Mouse (Mus musculus) 3134 (cell line): Measurements from ENCODE around the gene Top2b.
A peak's percentile ranks its signal among the peaks of the same experiment; 100 is the strongest.

Experiments used
- DNase-seq: peaks from one replicate; pipeline ENCODE4 v3.0.0-alpha.2; 2011; ENCODE audit warnings: low spot score; ENCODE audit not compliant: insufficient read length; ENCODE audit errors: extremely low read depth

Top2b gene

DNA sequence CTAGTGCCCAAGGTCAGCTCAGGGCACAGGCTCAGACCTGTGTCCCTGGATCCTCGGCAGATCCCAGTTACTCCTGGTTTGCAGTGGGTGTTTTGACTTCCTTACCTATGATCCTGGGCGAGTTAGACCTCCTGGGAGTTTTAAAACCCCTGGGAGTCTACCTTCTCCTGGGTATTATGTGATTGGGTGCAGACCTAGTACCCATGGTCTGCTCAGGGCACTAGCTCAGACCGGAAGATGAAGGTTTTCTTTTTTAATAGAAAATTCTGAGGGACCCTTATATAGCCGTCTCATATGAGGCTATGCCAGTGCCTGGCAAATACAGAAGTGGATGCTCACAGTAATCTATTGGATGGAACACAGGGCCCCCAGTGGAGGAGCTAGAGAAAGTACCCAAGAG lies 40.2 kb downstream of the Top2b start:
- DNase-seq: no peak

DNA sequence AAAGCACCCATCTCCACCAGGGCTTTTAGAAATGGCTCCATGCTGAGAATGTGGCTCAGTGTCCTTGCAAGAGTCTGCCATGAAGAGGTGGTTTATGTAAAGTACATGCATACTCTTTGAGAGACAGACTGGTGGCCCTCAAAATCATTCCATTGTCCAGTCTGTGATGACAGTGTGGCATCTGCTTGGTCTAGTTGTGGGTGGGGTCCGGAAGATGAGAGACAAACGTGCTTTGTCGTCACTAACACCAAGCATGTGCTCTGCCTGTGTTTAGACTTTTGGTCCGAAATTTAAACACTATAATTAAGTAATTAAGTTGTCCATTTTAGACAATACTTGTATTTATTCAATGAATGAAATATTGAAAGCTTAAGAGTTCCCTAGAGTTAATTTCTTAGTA lies 49.2 kb downstream of the Top2b start:
- DNase-seq: no peak

DNA sequence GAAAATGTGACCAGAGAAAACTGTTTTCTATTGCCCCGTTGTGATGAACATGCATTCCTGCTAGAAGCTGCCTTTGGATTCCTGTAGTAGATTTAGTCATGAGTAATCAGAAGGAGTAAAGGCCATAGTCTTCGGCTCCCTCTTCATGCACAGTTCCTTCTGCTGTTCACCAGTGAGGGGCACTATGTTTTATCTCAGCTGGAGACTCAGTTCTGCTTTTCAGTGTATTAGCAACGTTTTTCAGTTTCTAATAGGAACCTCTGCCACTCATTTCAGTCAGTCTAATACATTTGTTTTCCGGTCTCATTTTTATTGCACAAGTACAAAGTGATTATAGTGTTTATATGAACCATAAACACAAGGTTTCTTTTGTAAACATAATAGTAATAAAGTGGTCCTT lies 62.6 kb downstream of the Top2b start:
- DNase-seq: no peak

DNA sequence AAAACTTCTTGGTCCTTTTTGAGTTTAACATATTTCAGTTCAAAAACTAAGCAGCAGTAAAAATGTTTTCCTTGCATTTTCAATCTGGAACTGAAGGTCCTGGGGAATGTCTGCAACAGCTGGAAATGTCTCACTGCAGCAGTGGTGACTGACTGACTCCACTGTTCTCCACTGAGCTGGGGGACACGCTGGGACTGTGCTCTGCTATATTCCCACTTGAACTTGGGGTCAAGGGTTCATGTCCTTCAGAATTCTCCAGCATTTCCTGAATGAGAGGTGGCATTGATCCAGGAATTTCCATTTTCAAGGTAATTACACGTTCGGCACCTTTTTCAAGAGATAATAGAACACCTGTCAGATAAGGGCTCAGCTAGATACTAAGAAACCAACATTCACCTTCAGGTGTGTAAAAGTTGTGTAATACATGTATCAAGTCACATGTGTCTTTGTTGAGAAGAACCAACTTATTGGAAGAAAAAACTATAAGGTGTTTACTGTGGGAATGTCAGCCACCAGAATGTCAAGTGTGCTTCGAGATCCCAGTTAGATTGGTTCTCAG lies 67.0 kb downstream of the Top2b start:
- no peak for DNase-seq

DNA sequence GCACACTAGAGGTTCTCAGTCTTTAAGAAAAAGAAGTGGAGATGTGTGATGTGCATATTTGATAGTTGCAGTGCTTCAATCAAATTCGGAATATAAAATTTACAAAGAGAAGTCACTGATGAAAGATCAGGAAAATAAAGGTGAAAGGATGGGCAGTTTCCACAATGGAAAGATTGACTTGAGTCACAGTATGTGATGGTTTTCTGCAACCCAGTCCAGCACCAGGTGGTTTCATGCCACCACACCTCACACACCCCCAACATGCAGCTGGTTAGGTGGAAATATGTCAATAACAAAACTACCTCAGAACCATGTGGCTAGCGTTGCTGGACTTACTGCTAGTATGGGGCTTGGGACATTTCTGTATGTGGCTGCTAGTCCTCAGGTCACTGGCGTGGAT lies 67.6 kb downstream of the Top2b start:
- no peak for DNase-seq

DNA sequence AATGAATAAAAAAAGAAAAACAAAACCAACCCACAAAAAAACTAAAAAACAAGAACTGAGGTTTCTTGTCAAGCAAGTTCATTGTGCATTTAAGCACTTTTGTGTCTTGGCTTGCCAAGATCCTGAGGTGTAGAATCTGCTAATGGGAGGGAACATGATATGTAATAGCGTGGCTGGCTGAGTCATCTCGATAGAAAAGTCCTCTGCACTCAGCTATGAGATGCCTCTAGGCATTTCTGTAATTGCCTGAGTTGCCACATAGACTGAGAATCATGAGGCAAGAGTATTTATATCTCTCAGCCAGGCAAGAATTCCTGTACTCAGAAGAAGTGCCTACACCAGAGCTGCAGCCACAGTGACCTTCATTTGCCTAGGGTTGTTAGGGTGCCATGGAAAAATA lies 68.2 kb downstream of the Top2b start:
- DNase-seq: peak; percentile 45

DNA sequence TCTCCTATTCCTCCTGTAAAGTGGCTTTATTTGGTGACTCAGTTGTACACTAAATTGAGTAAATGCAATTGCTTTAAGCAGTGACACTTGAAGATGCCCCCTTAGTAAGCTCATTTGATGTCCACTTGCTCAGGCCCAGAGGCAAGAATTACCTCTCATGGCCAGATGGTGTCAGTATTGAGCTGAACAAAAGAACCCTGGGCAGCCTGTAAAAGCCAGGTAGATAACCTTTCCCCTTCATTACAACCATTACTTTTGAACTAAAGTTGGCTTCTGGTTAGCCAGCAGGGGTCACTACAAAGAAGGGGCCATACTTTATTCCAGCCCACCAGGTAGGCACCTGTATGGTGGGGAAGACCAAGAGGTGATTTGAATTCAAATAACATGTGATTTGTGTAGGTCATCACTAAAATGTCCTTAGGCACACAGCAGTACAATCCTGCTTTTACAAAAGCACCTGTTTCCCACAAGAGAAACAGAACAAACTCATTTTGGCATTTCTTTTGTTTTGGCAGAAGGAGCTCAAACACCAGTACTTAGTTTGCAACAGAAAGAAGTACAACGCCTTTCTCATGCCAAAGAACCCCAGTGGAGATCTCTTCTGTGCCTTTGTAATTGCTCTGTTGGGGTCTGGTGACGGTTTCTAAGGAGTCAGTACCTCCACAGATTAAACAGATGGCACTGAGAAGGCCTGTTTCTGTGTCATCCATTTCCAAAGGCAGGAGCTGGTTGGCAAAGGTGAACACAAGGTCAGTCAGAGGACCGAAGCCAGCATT lies 69.6 kb downstream of the Top2b start:
- peak; percentile 14 for DNase-seq

DNA sequence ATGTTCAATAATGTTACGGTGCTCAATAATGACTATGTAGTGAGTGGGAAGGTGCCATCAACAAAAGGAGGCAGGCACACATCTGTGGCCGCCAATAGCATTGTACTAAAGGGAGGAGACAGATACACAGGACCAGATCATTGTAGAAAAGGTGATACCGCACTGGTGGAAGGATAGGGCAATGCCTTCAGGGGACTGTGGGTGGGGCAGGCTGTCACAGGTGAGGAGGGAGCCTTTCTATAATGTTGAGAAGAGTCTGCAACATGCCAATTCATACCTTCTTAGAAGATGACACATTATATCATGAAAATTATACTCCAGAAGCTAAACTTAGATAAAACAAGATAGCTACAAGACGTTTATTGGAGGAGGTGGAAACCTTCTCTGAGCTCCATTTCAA lies 72.4 kb downstream of the Top2b start:
- no peak for DNase-seq

DNA sequence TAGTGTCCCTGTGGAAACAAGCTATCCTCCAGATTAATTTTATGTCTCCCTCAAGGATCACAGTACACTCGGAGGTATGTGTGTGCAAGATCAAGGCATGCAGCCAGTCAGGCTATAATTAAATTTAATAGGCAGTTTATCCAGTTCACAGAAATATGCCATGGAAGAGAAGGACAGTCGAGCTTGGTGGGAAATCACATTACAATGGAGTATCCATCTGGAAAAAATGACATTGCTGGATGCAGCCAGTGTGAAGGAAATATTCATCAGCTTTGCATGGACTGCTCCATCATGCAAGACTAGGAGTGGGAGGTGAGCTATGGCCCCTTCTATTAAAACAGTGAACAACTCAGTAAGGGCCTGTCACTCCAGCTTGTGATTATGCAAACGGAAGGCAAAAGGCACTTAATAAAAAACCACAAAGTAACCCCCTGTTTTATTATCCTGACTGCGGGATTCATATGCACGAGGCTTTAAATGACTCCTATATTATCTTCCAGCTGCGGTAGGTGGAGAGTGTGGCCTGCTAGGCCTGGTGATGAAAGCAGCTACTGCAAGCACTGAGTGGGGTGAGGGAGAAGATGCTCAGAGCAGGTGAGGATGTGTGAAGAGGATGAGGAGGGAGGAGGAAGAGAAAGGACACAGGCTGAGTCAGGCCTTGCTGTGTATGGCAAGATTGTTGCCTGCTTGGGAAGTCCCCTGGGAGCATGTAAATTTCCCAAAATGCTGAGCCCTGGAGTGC lies 74.6 kb downstream of the Top2b start:
- no peak for DNase-seq

DNA sequence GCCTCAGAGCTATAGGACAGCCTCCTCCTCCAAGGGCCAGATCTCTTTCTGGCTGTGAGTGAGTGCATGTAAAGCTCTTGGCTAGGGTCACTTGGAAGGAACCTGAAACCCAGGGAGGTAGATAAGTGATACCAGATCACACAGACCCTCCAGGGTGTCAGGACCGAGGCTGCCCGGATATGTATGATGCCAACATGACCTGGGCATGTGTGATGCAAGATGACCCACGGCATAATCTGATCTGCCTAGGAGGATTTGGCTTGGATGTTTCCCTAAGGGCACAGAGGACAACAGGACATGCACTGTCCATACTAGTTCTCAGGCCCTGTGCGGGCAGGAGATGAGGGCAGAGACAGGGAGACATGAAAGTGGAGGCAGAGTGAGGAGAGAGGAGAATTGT lies 79.9 kb downstream of the Top2b start:
- DNase-seq: no peak

DNA sequence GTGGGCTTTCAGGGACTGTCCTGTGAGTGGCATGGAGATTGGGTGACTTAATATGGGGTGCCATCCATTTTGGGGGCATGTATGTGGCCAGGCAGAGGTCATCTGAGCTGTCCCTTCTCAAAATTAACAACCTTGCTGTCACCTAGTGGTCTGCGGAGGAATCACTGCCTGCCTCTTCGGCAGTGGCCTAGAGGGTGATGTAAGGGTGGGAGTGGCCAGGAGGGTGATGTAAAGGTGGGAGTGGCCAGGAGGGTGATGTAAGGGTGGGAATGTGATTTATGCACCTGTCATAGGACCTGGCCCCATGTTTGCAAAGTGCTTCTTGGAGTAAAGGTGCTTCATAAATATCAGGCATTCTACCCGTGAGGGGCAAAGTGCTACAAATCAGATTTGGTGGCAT lies 82.6 kb downstream of the Top2b start:
- peak; percentile 24 for DNase-seq

DNA sequence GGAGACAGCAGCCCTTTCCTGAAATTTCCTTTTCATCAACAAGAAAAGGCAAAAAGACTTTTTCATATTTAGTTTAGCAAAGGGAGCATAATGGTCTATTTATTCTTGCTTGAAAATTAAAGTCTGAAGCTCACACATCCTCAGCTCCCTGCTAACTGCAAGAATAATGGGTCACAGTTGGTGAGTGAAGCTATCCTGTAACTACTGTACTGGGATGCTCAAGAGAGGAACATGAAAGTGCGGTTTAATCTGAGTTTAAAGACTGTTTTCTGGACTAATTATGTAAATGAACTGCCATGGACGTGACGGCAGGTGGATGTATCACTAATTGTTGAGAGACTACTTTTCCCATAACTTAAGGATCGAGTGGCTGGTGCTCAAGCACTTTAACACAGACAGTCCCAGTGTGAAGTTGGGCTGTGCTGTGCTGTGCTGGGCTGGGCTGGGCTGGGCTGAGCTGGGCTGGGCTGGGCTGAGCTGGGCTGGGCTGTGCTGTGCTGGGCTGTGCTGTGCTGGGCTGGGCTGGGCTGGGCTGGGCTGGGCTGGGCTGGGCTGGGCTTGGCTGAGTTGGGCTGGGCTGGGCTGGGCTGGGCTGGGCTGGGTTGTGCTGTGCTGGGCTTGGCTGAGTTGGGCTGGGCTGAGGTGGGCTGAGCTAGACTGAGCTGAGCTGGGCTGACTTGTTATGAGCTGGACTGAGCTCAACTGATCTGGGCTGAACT lies 83.4 kb downstream of the Top2b start:
- peak; percentile 29 for DNase-seq

DNA sequence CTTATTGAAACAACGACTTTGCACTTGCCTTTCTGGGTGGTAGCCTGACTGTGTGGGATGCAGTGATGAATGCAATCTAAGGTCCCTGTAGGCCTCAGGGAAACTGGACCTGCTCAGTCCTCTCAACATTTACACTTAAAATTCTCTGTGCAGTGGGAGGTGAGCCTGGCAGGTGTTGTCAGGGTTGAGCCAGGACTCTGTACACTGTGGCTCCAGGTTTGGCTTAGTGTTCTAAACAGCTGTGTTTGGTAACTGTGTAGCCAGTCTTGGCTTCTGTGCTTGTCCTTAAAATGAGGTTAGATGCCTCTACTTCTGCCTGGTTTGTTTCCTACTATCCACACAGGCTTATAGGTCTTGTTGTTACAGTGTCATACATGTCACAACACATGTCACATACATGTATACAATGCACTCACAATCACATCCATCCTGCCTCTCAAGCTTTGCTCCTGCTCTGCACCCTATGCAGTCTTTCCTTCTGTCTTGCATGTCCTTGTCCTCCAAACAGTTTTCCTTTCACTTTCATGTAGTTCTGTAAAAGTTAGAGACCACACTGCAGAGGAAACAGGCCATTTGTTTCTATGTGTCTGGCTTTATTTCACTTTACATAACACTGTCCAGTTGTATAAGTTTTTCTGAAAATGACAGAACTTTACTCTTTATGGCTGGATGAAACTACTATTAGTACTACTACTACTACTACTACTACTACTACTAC lies 113.8 kb downstream of the Top2b start:
- DNase-seq: no peak

DNA sequence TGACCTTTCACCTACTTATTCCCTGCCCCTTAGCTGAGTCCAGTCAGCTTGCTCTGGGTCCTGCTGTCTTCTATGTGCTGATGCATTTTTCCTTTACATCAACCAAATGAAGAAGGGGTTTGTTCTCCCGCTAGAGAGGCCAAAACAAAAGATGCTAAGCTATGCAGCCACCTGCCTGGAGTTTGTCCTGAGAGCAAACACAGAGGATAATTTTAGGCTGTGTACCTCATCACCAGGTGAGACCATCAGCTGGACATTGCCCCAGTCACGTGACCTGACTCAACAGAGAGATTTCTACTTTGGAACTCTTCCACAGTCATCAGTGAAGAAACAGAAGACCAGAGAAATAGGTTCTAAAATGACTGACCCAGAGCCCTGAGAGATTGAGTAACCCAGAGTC lies 114.5 kb downstream of the Top2b start:
- DNase-seq: no peak

DNA sequence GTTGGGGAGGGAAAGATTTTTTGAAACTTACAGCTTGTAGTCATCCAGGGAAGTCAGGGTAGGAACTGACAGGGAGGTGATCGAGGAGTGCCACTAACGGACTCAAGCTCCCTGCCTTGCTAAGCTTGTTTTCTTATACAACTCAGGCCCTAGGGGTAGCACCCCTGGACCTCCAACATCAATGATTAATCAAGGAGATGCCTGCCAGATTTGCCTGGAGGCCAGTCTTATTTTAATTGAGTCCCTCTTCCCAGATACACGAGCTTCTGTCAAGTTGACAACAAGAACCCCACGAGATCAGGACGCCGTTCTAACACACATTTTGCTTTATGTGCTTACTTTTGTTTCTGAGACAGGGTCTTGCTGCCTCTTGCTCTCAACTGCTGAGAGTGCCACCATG lies 115.6 kb downstream of the Top2b start:
- DNase-seq: no peak

DNA sequence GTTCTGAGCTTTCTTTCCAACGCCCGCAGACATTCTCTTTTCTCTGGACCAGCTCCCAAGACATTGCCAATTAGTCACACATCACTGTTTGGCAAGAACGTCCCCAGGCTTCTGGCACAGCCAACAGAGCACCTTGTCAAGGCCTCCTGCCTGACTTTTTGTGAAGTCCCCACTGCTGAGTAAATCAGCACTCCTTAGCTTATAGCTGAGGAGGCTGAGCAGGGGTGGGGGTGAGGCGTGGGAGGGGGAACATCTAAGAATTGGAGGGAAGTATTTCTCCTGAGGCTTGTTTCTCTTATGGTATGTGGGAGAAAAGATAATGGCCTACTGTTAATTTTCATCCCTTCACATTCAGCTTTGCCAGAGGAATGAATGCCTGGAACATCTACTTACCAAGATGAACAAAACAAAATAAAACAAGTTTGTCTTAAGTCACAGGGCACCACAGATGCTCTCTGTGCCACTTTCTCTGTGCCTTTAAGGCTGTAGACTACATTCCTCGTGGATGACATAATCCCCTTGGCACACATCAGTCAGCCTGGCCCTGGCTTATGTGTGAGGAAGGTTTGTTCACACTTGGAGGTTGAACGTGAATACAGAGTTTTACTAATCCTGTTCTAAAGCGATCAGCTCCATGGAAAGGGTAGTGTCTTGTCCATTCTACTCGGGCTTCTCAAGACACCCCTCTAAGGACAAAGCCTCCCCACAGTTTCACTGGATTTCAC lies 118.8 kb downstream of the Top2b start:
- peak; percentile 78 for DNase-seq
